Mouse (Mus musculus) E14TG2a.4 (cell line): ENCODE measurements around the gene 1600012H06Rik.
"Not testable (repeated sequence)": the region's sequence is repeated elsewhere in the genome, so short reads cannot be mapped to it uniquely, and the experiment has no call there.

Experiments used
- H3K27me3 ChIP-seq: 2 replicates; pipeline ENCODE4 v1.6.1; 2014; ENCODE audit warnings: low read length, control low read depth; ENCODE audit not compliant: insufficient read depth
- H3K36me3 ChIP-seq: 2 replicates; pipeline ENCODE4 v1.6.1; 2014; ENCODE audit warnings: low read length, control low read depth; ENCODE audit not compliant: insufficient read depth
- H3K4me1 ChIP-seq: replicated peaks from 2 replicates; pipeline ENCODE4 v1.6.1; 2014; ENCODE audit warnings: low read depth, low read length, control low read depth
- H3K4me3 ChIP-seq: replicated peaks from 2 replicates; pipeline ENCODE4 v1.5.1; 2014; ENCODE audit warnings: mild to moderate bottlenecking, low read length
- H3K9me3 ChIP-seq: 2 replicates; pipeline ENCODE4 v1.6.1; 2014; ENCODE audit warnings: low read length, control low read depth
- CTCF ChIP-seq: conservative IDR thresholded peaks from 2 replicates; pipeline ENCODE4 v1.5.1; 2014; ENCODE audit warnings: low read length
- NANOG ChIP-seq: IDR thresholded peaks from 2 replicates; pipeline ENCODE4 v1.6.1; 2014; ENCODE audit warnings: borderline replicate concordance, low read length, mixed read lengths
- POU5F1 ChIP-seq: IDR thresholded peaks from 2 replicates; pipeline ENCODE4 v1.6.1; 2014; ENCODE audit warnings: low read length, borderline replicate concordance

The 1600012H06Rik gene

GRCm38 (mm10) chr17:14931469-14931868 lies 11.5 kb upstream of the 1600012H06Rik start:
- Histone ChIP-seq H3K36me3 (no peaks in the 10 kb centered on the region), H3K4me1 (peaks cover 49% of the 10 kb centered on the region), H3K4me3 (no peak overlapping the region), H3K27me3 (peaks cover 28% of the 10 kb centered on the region), H3K9me3 (no peaks in the 10 kb centered on the region)
- no peak for TF ChIP-seq NANOG
- TF ChIP-seq POU5F1: no peak
- no peak for TF ChIP-seq CTCF

GRCm38 (mm10) chr17:14935280-14935679 lies 7.7 kb upstream of the 1600012H06Rik start:
- H3K4me3 ChIP-seq, H3K36me3 ChIP-seq, H3K9me3 ChIP-seq: not testable (repeated sequence)
- peaks cover 30% of the 10 kb centered on the region for H3K27me3 ChIP-seq
- peaks cover 27% of the 10 kb centered on the region for H3K4me1 ChIP-seq

GRCm38 (mm10) chr17:14935841-14936605 lies 7.0 kb upstream of the 1600012H06Rik start:
- H3K4me1 ChIP-seq: peaks cover 27% of the 10 kb centered on the region
- H3K4me3 ChIP-seq: no peak overlapping the region
- TF ChIP-seq POU5F1 (no peak), NANOG (no peak), CTCF (no peak)
- peaks cover 30% of the 10 kb centered on the region for H3K27me3 ChIP-seq
- H3K36me3 ChIP-seq: no peaks in the 10 kb centered on the region
- H3K9me3 ChIP-seq: no peaks in the 10 kb centered on the region

GRCm38 (mm10) chr17:14942181-14942580 lies 803 bp upstream of the 1600012H06Rik start:
- H3K9me3 ChIP-seq, H3K27me3 ChIP-seq: not testable (repeated sequence)
- Histone ChIP-seq H3K4me3 (peak overlapping the region; percentile 97), H3K36me3 (peaks cover 33% of the 10 kb centered on the region), H3K4me1 (peaks cover 36% of the 10 kb centered on the region)

GRCm38 (mm10) chr17:14943729-14944059 lies 710 bp downstream of the 1600012H06Rik start:
- peaks cover 35% of the 10 kb centered on the region for H3K4me1 ChIP-seq
- peaks cover 44% of the 10 kb centered on the region for H3K36me3 ChIP-seq
- H3K4me3 ChIP-seq: peak overlapping the region; percentile 97
- H3K9me3 ChIP-seq: no peaks in the 10 kb centered on the region
- H3K27me3 ChIP-seq: no peaks in the 10 kb centered on the region
- no peak for TF ChIP-seq NANOG
- no peak for TF ChIP-seq POU5F1
- no peak for TF ChIP-seq CTCF

GRCm38 (mm10) chr17:14944551-14944950 lies 1.6 kb downstream of the 1600012H06Rik start:
- peak overlapping the region; percentile 97 for H3K4me3 ChIP-seq
- peaks cover 35% of the 10 kb centered on the region for H3K4me1 ChIP-seq
- H3K36me3 ChIP-seq: peaks cover 50% of the 10 kb centered on the region
- H3K9me3 ChIP-seq: no peaks in the 10 kb centered on the region
- H3K27me3 ChIP-seq: no peaks in the 10 kb centered on the region
- no peak for TF ChIP-seq CTCF
- TF ChIP-seq NANOG: no peak
- no peak for TF ChIP-seq POU5F1

- Histone ChIP-seq H3K9me3 (no peaks in the 10 kb centered on the region), H3K36me3 (peaks cover 90% of the 10 kb centered on the region), H3K27me3 (no peaks in the 10 kb centered on the region), H3K4me3 (no peak overlapping the region), H3K4me1 (peaks cover 33% of the 10 kb centered on the region)
- TF ChIP-seq CTCF: no peak
- TF ChIP-seq POU5F1: no peak
- TF ChIP-seq NANOG: no peak
These were observed 6.3 kb downstream of the 1600012H06Rik start for GRCm38 (mm10) chr17:14949161-14949827.

- peaks cover 82% of the 10 kb centered on the region for H3K36me3 ChIP-seq
- peaks cover 14% of the 10 kb centered on the region for H3K4me1 ChIP-seq
- no peak for TF ChIP-seq CTCF
- TF ChIP-seq NANOG: no peak
- no peak for TF ChIP-seq POU5F1
- no peaks in the 10 kb centered on the region for H3K27me3 ChIP-seq
- no peak overlapping the region for H3K4me3 ChIP-seq
- H3K9me3 ChIP-seq: no peaks in the 10 kb centered on the region
These were observed 10.5 kb downstream of the 1600012H06Rik start for GRCm38 (mm10) chr17:14953452-14953851.
